Mouse (Mus musculus) T-cell, adult 2 months (primary cell): ENCODE results near the gene Nos3.

ENCODE experiments used
- DNase-seq: peaks from one replicate; pipeline ENCODE4 v3.0.0; 2022; ENCODE audit warnings: low spot score

The Nos3 gene

DNA sequence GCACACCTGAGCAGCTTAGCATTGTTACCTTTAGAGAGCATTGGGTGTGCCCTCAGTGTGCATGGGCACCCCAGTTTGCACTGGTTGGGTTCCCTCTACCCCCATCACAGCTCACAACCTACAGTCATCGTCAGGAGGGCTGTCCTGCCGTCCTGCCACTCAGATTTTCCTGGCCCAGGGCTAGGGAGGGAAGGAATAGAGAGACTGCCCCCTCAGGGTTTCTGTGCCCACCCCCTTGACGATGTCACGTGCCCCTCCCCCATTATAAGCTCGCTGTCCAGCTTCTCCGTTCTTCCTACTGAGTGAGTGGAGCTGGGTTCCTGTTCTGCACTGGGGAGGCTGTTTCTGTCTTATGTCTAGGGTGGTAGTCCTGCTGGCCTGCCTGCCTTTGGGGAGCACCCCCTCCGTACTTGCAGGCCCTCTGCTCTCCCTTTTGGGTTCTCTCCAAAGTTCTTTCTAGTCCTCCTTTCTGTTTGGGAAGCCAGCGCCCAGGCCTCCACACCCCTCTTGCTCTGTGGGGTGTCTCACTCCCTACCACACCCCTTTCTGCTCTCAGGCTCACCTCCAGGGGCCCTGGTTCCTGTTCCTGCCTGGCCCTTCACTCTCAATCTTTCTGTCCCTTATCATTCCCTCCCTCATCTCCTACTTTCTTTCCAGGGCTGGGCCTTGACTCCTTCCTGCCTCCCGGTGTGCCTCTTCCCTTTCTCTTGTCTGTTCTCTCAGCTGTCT lies 62.1 kb downstream of the Nos3 start:
- no peak for DNase-seq

DNA sequence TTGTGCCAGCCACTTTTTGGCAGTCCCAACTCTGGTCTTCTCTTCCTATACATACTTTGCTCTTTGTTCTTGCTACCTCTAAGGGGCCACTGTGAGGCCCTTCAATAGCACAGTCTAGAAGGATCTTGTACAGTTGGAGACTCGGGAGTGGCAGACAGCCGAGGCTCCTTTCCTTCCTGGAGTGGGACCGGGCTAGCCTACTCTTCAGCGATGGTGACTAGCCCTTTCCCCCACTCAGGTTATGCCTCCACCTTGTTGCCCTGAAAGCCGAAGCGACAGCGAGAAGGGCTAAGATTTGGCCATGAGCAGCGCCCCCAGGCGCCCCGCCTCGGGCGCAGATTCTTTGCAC lies 62.6 kb downstream of the Nos3 start:
- DNase-seq, result no peak

DNA sequence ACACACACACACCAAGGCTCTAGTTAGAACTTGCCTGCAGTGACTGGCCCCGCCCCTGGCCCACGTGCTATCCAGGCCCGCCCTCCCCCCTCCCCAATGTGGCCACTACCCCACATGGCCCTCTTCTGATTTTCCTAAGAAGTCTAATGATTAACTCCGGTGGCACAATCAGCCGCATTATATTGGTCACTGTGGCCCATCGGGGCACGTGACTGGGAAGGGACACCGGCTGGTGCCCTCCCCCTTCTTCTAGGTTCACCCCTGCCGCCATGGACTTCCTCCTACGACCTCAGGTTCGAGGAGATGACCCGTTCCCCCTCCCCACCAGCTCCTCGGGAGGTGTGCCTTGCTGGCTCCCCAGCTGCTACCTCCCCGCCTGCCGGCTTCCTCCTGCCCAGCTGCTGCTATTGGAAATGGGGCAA lies 63.4 kb downstream of the Nos3 start:
- no peak for DNase-seq

DNA sequence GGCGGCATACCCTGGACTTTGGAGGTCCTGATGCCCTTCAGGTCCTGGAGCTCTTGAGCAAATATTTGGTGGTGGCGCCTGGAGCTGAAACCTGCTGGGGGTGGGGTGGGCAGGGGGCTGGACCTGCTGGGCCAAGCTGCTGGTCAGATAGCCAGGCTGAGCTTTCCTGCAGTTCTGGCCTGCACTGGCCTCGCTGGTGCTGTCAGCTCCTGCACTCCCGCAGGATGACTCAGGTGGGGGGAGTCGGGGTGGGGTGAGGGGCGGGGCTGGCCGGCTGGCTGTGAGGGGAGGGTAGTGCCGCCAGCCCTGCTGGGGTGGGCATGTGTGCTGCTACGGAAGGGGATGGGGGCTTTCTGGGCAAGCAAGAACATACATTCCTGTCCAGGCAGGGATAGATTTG lies 64.0 kb downstream of the Nos3 start:
- no peak for DNase-seq

DNA sequence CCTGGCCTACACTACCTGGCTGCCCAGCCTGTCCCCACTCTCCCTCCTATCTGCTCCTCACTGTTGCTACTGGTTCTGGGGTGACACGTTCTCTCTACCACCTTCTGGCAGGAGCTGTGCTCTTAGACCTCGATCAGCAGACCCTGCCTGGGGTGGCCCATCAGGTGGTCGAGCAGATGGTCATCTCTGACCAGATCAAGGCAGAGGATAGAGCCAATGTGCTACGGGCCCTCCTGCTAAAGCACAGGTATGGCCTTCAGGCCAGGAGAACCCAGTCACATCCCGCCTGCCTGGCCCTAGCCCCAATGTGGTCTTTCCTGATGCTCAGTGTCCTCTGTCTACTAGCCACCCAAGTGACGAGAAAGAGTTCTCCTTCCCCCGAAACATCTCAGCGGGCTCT lies 69.4 kb downstream of the Nos3 start:
- no peak for DNase-seq
